Mouse (Mus musculus): ENCODE data around the gene Sorcs1. TPM values are rescaled to one million over a fixed set of nuclear protein-coding genes. Genes with fewer than 3 reads are reported as not detected.

The Sorcs1 gene
- polyA plus RNA-seq, 1 experiment = 12.1 TPM

DNA sequence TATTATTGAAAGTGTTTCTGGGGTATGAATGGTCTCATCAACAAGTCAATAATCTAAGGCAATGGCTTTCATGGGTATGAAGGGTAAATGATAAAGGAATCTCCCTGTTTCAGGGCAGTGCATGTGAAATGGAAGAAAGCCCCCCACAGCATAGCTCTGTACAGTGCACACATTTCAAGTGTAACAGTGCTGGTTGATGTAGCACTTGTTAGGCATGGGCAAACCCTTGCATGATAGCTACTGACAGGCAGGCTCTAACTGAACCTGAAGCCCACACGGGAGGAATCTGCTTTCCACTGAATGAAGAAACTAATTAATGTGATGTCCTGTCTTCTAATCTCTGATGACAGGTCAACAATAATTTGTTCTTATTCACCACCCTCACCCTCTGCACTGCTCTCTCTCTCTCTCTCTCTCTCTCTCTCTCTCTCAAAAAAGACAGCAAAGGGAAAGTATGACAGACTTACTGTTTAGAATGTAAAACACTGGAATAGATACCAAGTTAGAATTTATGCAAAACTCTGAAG lies 108.7 kb downstream of the Sorcs1 start:
- DNase-seq (ENCODE audit: extremely low spot score in 1 of 2, low spot score in 1 of 2) = no peak

GRCm38 (mm10) chr19:50566306-50566705 lies 112.1 kb downstream of the Sorcs1 start:
- DNase-seq (ENCODE audit: extremely low spot score in 1 of 2, low spot score in 1 of 2) = no peak

DNA sequence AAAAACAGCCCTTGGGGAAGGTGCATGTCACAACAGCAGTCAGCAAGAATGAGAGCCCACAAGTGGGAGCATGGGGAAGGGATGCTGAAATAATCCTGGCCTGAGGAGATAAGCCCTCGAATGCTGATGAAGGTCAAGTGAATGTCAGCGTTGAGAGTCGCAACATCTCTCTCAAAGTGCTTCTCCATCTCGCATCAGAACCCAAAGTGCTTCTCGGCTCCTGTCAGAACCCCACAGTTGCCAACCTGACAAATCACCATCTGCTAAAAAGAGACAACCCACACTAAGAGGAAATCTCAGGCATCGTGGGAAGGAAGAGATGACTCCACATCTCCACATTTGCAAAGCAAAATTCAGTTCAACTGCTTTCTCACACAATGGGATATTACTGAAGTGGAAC lies 119.7 kb downstream of the Sorcs1 start:
- DNase-seq (ENCODE audit: extremely low spot score in 1 of 2, low spot score in 1 of 2) = peak; percentile 72 to 82

GRCm38 (mm10) chr19:50534031-50534430 lies 144.4 kb downstream of the Sorcs1 start:
- DNase-seq (ENCODE audit: extremely low spot score in 1 of 2, low spot score in 1 of 2) = no peak

DNA sequence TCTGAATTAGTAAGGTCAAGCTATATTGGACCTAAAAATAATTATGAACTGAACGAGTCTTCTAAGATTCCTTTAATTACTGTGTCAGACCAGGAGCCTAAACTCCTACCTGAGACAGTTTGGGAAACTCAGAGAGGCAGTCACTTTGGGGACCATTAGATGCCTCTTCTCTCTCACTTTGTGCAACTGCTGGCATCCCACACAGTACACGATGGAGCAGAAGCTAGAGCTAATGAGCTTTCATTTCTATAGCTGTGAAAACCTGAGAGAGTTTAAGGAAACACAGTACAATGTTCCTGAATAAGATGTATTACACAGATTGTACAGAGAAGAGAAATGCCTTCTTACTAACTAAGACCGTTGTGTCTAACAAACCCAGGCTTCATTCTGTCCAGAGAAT lies 150.6 kb downstream of the Sorcs1 start:
- DNase-seq (ENCODE audit: extremely low spot score in 1 of 2, low spot score in 1 of 2) = no peak

DNA sequence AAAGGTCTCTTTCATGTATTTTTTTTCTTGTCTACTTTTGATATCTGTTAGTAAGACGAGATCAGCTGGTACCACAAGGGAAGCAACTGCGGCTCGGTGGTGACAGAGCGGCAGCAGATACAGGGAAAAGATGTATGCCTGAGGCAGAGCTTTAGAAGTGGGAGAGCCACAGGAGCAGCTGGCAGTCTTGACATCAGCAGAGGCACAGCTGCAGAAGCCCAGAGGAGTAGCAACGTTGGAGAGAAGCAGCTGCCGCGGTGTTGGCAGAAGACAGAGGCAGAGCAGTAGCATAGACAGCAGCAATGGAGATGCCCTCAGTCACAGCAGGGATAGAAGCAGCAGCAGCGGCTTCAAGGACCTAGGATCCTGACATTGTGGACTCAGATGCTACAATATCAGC lies 152.4 kb downstream of the Sorcs1 start:
- no peak for DNase-seq (ENCODE audit: extremely low spot score in 1 of 2, low spot score in 1 of 2)

DNA sequence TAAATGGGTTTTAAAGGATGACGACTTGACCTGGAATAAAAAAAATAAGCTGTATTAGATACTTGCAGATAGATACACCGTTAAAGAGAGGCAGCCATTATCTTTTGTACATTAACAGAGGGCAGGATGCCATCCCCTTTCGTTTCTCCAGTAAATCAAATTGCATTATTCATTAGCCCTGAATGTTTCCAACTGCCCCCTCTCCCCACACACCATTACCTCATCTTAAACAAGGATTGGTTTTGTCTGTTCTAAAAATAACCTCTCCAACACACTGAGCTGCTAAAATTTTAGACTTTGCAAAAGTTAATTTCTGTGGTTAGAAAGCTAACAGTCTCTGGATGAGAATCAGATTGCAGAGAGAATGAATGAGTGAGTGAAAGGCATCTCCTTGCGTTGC lies 156.5 kb downstream of the Sorcs1 start:
- no peak for DNase-seq (ENCODE audit: extremely low spot score in 1 of 2, low spot score in 1 of 2)

DNA sequence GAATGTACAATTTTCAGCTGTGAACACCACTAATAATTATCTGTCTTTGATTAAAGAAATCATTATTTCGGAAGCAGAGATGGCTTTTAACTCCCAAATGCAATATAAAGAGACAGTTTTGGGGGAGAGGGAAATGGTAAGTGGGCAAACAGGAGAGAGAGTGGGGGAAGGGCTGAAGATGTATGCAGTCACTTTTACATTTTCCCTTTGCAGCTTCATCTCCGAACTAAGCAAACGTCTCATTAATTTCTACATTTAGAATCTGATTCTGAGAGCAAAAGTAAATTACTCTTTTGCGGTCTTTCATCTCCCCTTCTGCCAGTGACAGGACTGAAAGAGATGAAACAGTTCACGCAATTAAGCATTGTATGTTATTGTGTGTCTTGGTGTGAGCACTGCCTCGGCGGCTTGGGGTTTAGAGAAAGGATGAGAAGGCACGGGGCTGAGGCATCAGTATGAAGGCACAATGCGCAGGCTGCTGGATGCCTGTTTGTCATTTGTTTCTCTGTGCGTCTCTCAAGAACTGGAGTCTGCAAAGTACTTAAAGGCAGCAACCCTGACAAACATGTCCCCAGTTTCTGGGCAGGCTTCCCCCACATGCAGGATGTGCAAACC lies 163.3 kb downstream of the Sorcs1 start:
- DNase-seq (ENCODE audit: extremely low spot score in 1 of 2, low spot score in 1 of 2) = no peak

DNA sequence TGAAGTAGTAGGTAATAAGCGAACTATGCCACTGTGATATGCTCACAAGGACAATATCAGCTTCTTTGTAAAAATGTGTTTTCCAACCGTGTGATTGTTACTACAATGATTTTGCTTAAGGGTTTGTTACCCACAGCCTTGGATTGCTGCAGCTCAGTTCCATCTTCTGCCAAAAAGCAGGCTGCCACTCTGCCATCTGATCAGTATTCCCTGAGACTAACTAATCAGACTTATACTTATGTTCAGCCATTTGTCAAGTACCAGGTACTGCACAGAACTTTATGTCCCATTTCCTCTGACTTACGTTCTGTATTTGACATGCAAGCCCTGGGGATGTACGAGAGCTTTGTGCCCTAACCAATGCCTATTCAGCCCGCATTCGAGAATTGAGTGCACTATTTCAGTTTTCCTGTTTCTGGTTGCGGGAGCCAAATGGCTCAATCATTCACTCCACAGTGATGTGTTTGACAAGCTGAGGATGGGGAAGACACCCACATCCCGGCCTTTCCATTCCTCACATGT lies 164.1 kb downstream of the Sorcs1 start:
- no peak for DNase-seq (ENCODE audit: extremely low spot score in 1 of 2, low spot score in 1 of 2)

DNA sequence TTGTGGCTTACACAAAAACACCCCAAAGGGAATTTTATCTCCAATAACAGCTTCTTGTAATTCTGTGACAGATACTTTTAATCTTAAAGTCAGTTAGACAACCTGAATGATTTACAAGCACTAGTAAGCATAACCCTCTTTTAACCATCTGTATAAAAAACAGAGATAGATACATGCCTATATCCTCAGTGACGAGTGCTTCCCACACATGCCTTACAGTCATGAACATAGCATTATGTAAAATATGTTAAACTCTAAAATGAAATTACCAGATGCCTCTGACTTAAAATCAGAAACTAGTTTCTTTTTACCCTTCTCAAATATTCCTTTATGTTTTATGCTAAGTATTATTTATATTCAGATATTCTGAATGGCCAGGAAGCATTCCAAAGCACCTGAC lies 175.6 kb downstream of the Sorcs1 start:
- DNase-seq (ENCODE audit: extremely low spot score in 1 of 2, low spot score in 1 of 2) = no peak

- DNase-seq (ENCODE audit: extremely low spot score in 1 of 2, low spot score in 1 of 2) = no peak
Measured at GRCm38 (mm10) chr19:50491121-50491520, 187.3 kb downstream of the Sorcs1 start.

GRCm38 (mm10) chr19:50490721-50491120 lies 187.7 kb downstream of the Sorcs1 start:
- no peak for DNase-seq (ENCODE audit: extremely low spot score in 1 of 2, low spot score in 1 of 2)

DNA sequence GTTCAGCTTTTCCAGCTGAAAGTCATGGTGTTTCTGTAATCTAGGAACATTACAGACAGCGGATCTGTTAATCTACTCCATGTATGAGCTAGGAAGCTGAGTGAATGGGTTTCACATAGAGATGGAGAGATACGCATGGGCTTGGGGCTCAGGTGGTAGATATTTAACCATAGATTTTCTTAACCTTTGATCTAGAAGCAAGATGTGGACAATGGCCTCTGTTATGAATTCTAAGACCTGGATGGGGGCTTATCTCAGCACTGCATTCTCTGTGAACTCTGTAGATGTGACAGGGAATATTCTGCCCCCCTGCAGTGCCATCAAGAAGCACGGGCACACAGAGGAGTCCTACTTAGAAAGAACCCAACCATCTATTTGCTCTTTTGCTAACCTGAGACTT lies 188.7 kb downstream of the Sorcs1 start:
- DNase-seq (ENCODE audit: extremely low spot score in 1 of 2, low spot score in 1 of 2) = no peak

- no peak for DNase-seq (ENCODE audit: extremely low spot score in 1 of 2, low spot score in 1 of 2)
Measured at GRCm38 (mm10) chr19:50488421-50488820, 190.0 kb downstream of the Sorcs1 start.

GRCm38 (mm10) chr19:50487768-50488167 lies 190.7 kb downstream of the Sorcs1 start:
- DNase-seq (ENCODE audit: extremely low spot score in 1 of 2, low spot score in 1 of 2) = peak; percentile 14 to 77

GRCm38 (mm10) chr19:50486345-50486744 lies 192.1 kb downstream of the Sorcs1 start:
- DNase-seq (ENCODE audit: extremely low spot score in 1 of 2, low spot score in 1 of 2) = no peak

GRCm38 (mm10) chr19:50476774-50477173 lies 201.7 kb downstream of the Sorcs1 start:
- DNase-seq (ENCODE audit: extremely low spot score in 1 of 2, low spot score in 1 of 2) = no peak

GRCm38 (mm10) chr19:50468592-50468991 lies 209.9 kb downstream of the Sorcs1 start:
- DNase-seq (ENCODE audit: extremely low spot score in 1 of 2, low spot score in 1 of 2) = no peak

DNA sequence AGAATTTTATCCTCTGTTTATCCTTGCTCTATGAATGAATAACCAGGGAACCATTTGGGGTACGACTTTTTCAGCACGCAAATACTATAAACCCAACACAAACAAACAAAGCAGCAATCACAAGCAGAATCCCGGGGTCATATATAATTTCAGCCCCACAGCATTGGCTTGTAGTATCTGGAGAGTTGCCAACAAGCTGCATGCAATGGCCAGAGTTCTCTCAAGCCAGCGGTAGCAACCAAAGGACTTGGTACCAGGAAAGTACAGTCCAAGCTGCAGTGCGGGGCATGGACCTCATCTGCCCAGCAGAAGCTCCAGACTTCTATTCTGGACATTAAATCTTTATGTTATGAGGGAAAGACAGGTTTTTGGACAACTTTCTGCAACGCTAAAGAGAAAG lies 213.6 kb downstream of the Sorcs1 start:
- DNase-seq (ENCODE audit: extremely low spot score in 1 of 2, low spot score in 1 of 2) = no peak

DNA sequence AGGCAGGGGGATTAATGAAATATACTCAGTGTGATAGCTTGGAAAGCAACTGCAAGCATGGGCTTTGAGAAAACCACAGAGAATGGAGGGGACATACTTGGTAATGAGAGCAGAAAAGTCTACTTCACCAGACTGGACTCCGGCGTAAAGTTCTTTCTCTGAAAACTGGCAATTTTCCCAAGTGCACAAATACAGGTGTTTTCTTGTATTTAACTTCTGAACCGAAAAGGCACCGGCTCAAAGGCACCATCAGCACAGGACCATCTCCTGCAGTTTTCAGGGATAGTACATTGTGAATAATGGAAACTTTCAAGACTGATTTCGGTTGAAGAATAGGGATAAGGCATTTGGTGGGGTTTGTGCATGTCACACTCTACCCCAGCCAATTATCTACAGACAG lies 219.9 kb downstream of the Sorcs1 start:
- no peak for DNase-seq (ENCODE audit: extremely low spot score in 1 of 2, low spot score in 1 of 2)

DNA sequence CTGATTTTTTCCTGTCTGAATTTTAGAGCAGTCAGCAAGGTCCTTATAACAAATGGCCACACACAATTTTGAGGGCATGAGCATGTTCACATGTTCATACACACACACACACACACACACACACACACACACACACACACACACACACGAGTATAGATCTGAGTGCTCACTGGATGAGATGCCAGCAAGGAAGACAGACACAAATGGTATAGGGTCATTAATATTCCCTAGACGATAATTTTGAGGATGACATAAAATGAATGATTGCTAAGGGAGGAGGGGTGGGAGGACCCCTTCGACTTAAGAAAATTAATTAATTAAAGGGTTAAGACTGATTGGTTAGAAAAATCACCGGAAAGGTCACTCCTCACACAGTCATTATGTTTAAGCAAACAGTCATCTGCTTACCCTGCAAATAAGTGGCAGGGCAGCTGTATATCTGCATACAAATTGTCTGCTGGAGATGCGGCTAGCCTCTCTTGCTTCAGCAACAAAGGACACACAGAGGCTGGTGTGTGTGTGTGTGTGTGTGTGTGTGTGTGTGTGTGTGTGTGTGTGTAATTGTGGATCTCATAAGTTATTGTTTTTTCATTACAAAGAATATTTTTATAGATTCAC lies 221.1 kb downstream of the Sorcs1 start:
- DNase-seq (ENCODE audit: extremely low spot score in 1 of 2, low spot score in 1 of 2) = no peak

GRCm38 (mm10) chr19:50441099-50441498 lies 237.3 kb downstream of the Sorcs1 start:
- DNase-seq (ENCODE audit: extremely low spot score in 1 of 2, low spot score in 1 of 2) = peak in 1 of 2 experiments; percentile 16
